Mouse (Mus musculus) MEL (cell line): Measurements from ENCODE around the gene Map9. TPM values are rescaled to one million over a fixed set of nuclear protein-coding genes. Genes with fewer than 3 reads are reported as not detected.

ENCODE experiments used
- DNase-seq: peaks from one replicate; pipeline ENCODE4 v3.0.0; 2011; ENCODE audit warnings: low read depth, low spot score
- H3K27ac ChIP-seq: 2 replicates; pipeline ENCODE4 v1.5.1; 2012; ENCODE audit warnings: low read depth, mild to moderate bottlenecking, control low read depth, low read length, moderate library complexity; ENCODE audit not compliant: control insufficient read depth
- H3K27me3 ChIP-seq, 2 experiments: fragments of 150-350 bp in 1 of 2; sonication (generic) in 1 of 2; 2 replicates each; pipeline ENCODE4 v1.6.1; 2012; ENCODE audit warnings: low read length in 2 of 2, mild to moderate bottlenecking in 2 of 2, improper control_type of control experiment in 1 of 2, moderate library complexity in 1 of 2; ENCODE audit not compliant: insufficient read depth in 2 of 2, control insufficient read depth in 1 of 2
- H3K36me3 ChIP-seq, 2 experiments: 2 replicates each; pipeline ENCODE4 v1.6.1; 2012 to 2014; ENCODE audit warnings: low read length in 2 of 2, improper control_type of control experiment in 1 of 2, inconsistent platforms in 1 of 2, mild to moderate bottlenecking in 1 of 2; ENCODE audit not compliant: insufficient read depth in 2 of 2, control insufficient read depth in 1 of 2
- H3K4me1 ChIP-seq, 2 experiments: fragments of 150-350 bp in 1 of 2; sonication (generic) in 1 of 2; 2 replicates each; pipeline ENCODE4 v1.6.1; 2012; ENCODE audit warnings: low read length in 2 of 2, improper control_type of control experiment in 1 of 2, mild to moderate bottlenecking in 1 of 2; ENCODE audit not compliant: insufficient read depth in 2 of 2, control insufficient read depth in 1 of 2
- H3K4me3 ChIP-seq, 2 experiments: fragments of 150-350 bp in 1 of 2; sonication (generic) in 1 of 2; 2 replicates each; pipeline ENCODE4 v1.5.1; 2012; ENCODE audit warnings: low read depth in 2 of 2, low read length in 2 of 2, mild to moderate bottlenecking in 2 of 2, moderate library complexity in 2 of 2, control low read depth in 1 of 2, improper control_type of control experiment in 1 of 2; ENCODE audit not compliant: control insufficient read depth in 1 of 2, insufficient read depth in 1 of 2
- H3K79me2 ChIP-seq: 2 replicates; pipeline ENCODE4 v1.6.1; 2012; ENCODE audit warnings: mild to moderate bottlenecking, low read length, moderate library complexity; ENCODE audit not compliant: control insufficient read depth, poor library complexity, insufficient read depth
- H3K9ac ChIP-seq: 2 replicates; pipeline ENCODE4 v1.6.1; 2012; ENCODE audit warnings: low read depth, mild to moderate bottlenecking, control low read depth, low read length, moderate library complexity; ENCODE audit not compliant: control insufficient read depth, poor library complexity, severe bottlenecking
- H3K9me3 ChIP-seq: fragments of 150-350 bp; sonication (generic); replicated peaks from 2 replicates; pipeline ENCODE4 v1.6.1; 2012; ENCODE audit warnings: mild to moderate bottlenecking, low read length, improper control_type of control experiment, moderate library complexity; ENCODE audit not compliant: insufficient read depth
- BHLHE40 ChIP-seq: IDR thresholded peaks from 2 replicates; pipeline ENCODE4 v1.6.1; 2012; ENCODE audit warnings: low read depth, mild to moderate bottlenecking, inconsistent platforms, low read length, improper control_type of control experiment, borderline replicate concordance
- CHD1 ChIP-seq: IDR thresholded peaks from 2 replicates; pipeline ENCODE4 v1.6.1; 2012; ENCODE audit warnings: low read depth, mild to moderate bottlenecking, inconsistent platforms, low read length, improper control_type of control experiment
- CHD2 ChIP-seq: IDR thresholded peaks from 2 replicates; pipeline ENCODE4 v1.6.1; 2011; ENCODE audit warnings: low read length, improper control_type of control experiment
- CTCF ChIP-seq, 3 experiments: IDR thresholded peaks in 2 of 3; conservative IDR thresholded peaks in 1 of 3; 2 replicates each; pipeline ENCODE4 v1.5.1; 2011 to 2012; ENCODE audit warnings: low read length in 3 of 3, low read depth in 2 of 3, mild to moderate bottlenecking in 2 of 3, improper control_type of control experiment in 1 of 3, inconsistent platforms in 1 of 3, mixed read lengths in 1 of 3, moderate library complexity in 1 of 3; ENCODE audit not compliant: control insufficient read depth in 1 of 3, insufficient read depth in 1 of 3, poor library complexity in 1 of 3, severe bottlenecking in 1 of 3
- E2F4 ChIP-seq: IDR thresholded peaks from 2 replicates; pipeline ENCODE4 v1.6.1; 2011; ENCODE audit warnings: low read depth, low read length, improper control_type of control experiment, borderline replicate concordance
- ELF1 ChIP-seq: IDR thresholded peaks from 2 replicates; pipeline ENCODE4 v1.6.1; 2014; ENCODE audit warnings: low read depth, mild to moderate bottlenecking, inconsistent platforms, low read length, improper control_type of control experiment, moderate library complexity
- EP300 ChIP-seq, 2 experiments: IDR thresholded peaks; 2 replicates each; pipeline ENCODE4 v1.6.1; 2011; ENCODE audit warnings: improper control_type of control experiment in 2 of 2, low read length in 2 of 2, low read depth in 1 of 2, mild to moderate bottlenecking in 1 of 2
- GABPA ChIP-seq: IDR thresholded peaks from 2 replicates; pipeline ENCODE4 v1.6.1; 2012; ENCODE audit warnings: low read depth, mild to moderate bottlenecking, inconsistent platforms, low read length, improper control_type of control experiment, moderate library complexity
- HCFC1 ChIP-seq: IDR thresholded peaks from 2 replicates; pipeline ENCODE4 v1.6.1; 2012; ENCODE audit warnings: low read depth, mild to moderate bottlenecking, inconsistent platforms, low read length, improper control_type of control experiment, moderate library complexity
- JUND ChIP-seq: IDR thresholded peaks from 2 replicates; pipeline ENCODE4 v1.6.1; 2011; ENCODE audit warnings: low read depth, mild to moderate bottlenecking, improper control_type of control experiment, low read length
- KAT2A ChIP-seq: conservative IDR thresholded peaks from 2 replicates; pipeline ENCODE4 v1.6.1; 2012; ENCODE audit warnings: low read depth, low read length, improper control_type of control experiment, inconsistent platforms
- MAFK ChIP-seq: IDR thresholded peaks from 2 replicates; pipeline ENCODE4 v1.6.1; 2011; ENCODE audit warnings: low read depth, mild to moderate bottlenecking, low read length, improper control_type of control experiment, borderline replicate concordance
- MAX ChIP-seq: IDR thresholded peaks from 2 replicates; pipeline ENCODE4 v1.6.1; 2011; ENCODE audit warnings: low read length, improper control_type of control experiment
- MXI1 ChIP-seq: IDR thresholded peaks from 2 replicates; pipeline ENCODE4 v1.6.1; 2011; ENCODE audit warnings: mild to moderate bottlenecking, low read depth, low read length, improper control_type of control experiment
- MYC ChIP-seq: IDR thresholded peaks from 2 replicates; pipeline ENCODE4 v1.6.1; 2011; ENCODE audit warnings: low read depth, mild to moderate bottlenecking, low read length, improper control_type of control experiment, moderate library complexity
- NELFE ChIP-seq: IDR thresholded peaks from 2 replicates; pipeline ENCODE4 v1.6.1; 2011; ENCODE audit warnings: low read depth, low read length, improper control_type of control experiment
- NRF1 ChIP-seq: IDR thresholded peaks from 2 replicates; pipeline ENCODE4 v1.6.1; 2014; ENCODE audit warnings: low read depth, mild to moderate bottlenecking, inconsistent platforms, low read length, improper control_type of control experiment, moderate library complexity; ENCODE audit not compliant: poor library complexity, insufficient read depth, severe bottlenecking
- POLR2A ChIP-seq, 2 experiments: IDR thresholded peaks; 2 replicates each; pipeline ENCODE4 v1.6.1; 2011 to 2012; ENCODE audit warnings: low read length in 2 of 2, mild to moderate bottlenecking in 2 of 2, control low read depth in 1 of 2, improper control_type of control experiment in 1 of 2, low read depth in 1 of 2, moderate library complexity in 1 of 2; ENCODE audit not compliant: control insufficient read depth in 1 of 2, insufficient read depth in 1 of 2, poor library complexity in 1 of 2
- POLR2AphosphoS5 ChIP-seq: IDR thresholded peaks from 2 replicates; pipeline ENCODE4 v1.6.1; 2012; ENCODE audit warnings: low read depth, borderline replicate concordance, mild to moderate bottlenecking, inconsistent platforms, low read length, moderate library complexity, mixed read lengths
- RAD21 ChIP-seq: IDR thresholded peaks from 2 replicates; pipeline ENCODE4 v1.6.1; 2011; ENCODE audit warnings: mild to moderate bottlenecking, low read depth, low read length, improper control_type of control experiment
- RCOR1 ChIP-seq: IDR thresholded peaks from 2 replicates; pipeline ENCODE4 v1.6.1; 2012; ENCODE audit warnings: low read depth, mild to moderate bottlenecking, inconsistent platforms, low read length, improper control_type of control experiment
- SIN3A ChIP-seq: IDR thresholded peaks from 2 replicates; pipeline ENCODE4 v1.6.1; 2012; ENCODE audit warnings: low read length, improper control_type of control experiment, inconsistent platforms
- SMC3 ChIP-seq: IDR thresholded peaks from 2 replicates; pipeline ENCODE4 v1.6.1; 2011; ENCODE audit warnings: low read depth, low read length, improper control_type of control experiment
- TAL1 ChIP-seq: IDR thresholded peaks from 2 replicates; pipeline ENCODE4 v1.6.1; 2012; ENCODE audit warnings: mild to moderate bottlenecking, inconsistent platforms, low read length, moderate library complexity, mixed read lengths
- TBP ChIP-seq: IDR thresholded peaks from 2 replicates; pipeline ENCODE4 v1.8.0; 2011; ENCODE audit warnings: low read depth, low read length, improper control_type of control experiment
- TCF12 ChIP-seq: IDR thresholded peaks from 2 replicates; pipeline ENCODE4 v1.6.1; 2014; ENCODE audit warnings: low read depth, mild to moderate bottlenecking, inconsistent platforms, low read length, improper control_type of control experiment, moderate library complexity
- USF2 ChIP-seq, 2 experiments: IDR thresholded peaks; 2 replicates each; pipeline ENCODE4 v1.6.1; 2011 to 2012; ENCODE audit warnings: improper control_type of control experiment in 2 of 2, low read length in 2 of 2, borderline replicate concordance in 1 of 2, inconsistent platforms in 1 of 2, low read depth in 1 of 2, mild to moderate bottlenecking in 1 of 2; ENCODE audit not compliant: insufficient read depth in 1 of 2
- ZC3H11A ChIP-seq: IDR thresholded peaks from 2 replicates; pipeline ENCODE4 v1.6.1; 2012; ENCODE audit warnings: low read depth, mild to moderate bottlenecking, inconsistent platforms, low read length, improper control_type of control experiment
- ZKSCAN1 ChIP-seq: IDR thresholded peaks from 2 replicates; pipeline ENCODE4 v1.6.1; 2012; ENCODE audit warnings: low read depth, mild to moderate bottlenecking, inconsistent platforms, low read length, improper control_type of control experiment, moderate library complexity
- ZMIZ1 ChIP-seq: IDR thresholded peaks from 2 replicates; pipeline ENCODE4 v1.6.1; 2012; ENCODE audit warnings: low read depth, mild to moderate bottlenecking, inconsistent platforms, low read length, improper control_type of control experiment, moderate library complexity
- ZNF384 ChIP-seq: IDR thresholded peaks from 2 replicates; pipeline ENCODE4 v1.6.1; 2012; ENCODE audit warnings: low read depth, mild to moderate bottlenecking, inconsistent platforms, low read length, improper control_type of control experiment
- polyA plus RNA-seq, 2 experiments: library from polyadenylated mRNA; stranded (reverse) in 1 of 2; unstranded in 1 of 2; fragments of >175 nt in 1 of 2; fragments of >200 nt in 1 of 2; gene quantifications; 2 replicates each; pipeline versions ENCODE4 v1.2.1 to v1.2.4; 2012; ENCODE audit warnings: low replicate concordance in 2 of 2, low read depth in 1 of 2; ENCODE audit not compliant: insufficient read length in 2 of 2, insufficient read depth in 1 of 2, missing spikeins in 1 of 2
- total RNA-seq: library from RNA; depleted of rRNA; stranded (reverse); fragments of 300-350 nt; gene quantifications from 2 replicates; pipeline ENCODE4 v1.2.3, GENCODE M21; 2012

Map9 gene
- total and polyA plus RNA-seq, 3 experiments, result not detected

DNA sequence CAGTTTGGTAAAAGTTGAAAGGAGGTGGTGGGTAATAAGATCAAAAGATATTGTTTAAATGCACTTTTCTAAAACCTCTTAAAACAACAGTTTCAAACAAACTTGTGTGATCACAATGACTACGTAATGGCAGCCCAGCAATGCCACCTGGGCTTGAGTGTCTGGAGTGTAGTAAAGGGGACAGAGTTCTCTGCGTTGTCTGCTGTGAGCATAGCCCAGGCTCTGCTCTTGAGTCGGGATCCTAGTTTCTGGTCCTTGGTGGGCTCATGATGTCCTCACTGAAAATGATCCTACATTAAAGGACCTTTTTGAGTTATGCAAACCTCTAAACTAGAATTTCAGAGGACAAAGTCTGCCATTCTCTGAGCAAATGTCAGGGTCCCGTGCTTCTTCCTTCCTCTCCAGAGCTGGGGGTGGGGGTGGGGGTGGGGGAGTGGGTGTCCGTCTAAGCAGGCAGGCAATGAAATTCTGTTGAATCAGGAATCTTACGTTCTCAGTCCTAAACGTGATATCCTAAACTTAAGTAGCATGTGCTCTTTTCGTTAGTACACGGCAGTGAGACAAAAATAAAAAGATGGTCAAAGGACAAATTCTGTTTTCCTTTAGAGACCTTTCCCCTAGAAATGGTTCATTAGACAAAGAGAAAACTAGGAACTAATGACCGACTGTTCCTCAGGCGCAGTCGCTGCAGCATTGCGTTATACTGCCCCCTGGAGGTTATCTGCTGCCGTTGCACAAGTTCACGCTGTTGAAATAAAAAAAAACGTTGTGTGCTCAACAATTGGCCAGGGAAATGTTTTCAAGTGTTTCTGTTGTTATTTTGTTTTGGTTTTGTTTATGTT, 24.5 kb upstream of the Map9 start:
- Histone ChIP-seq H3K9me3 (no peaks in the 10 kb centered on the region), H3K79me2 (no peaks in the 10 kb centered on the region), H3K36me3 (no peaks in the 10 kb centered on the region), H3K27ac (no peak overlapping the region), H3K4me3 (no peak overlapping the region), H3K9ac (no peak overlapping the region), H3K4me1 (no peaks in the 10 kb centered on the region), H3K27me3 (no peaks in the 10 kb centered on the region)
- TF ChIP-seq KAT2A (no peak), RAD21 (peak; percentile 11), ELF1 (no peak), USF2 (IDR thresholded peaks at IDR 0.05; ENCODE audit: borderline replicate concordance in 1 of 2, insufficient read depth in 1 of 2, low read depth in 1 of 2, low read length in 2 of 2) (no peak), ZC3H11A (no peak), BHLHE40 (no peak), MAX (no peak), ZNF384 (0 out of 2 replicates have a peak, but pooled peaks have one; percentile 19), CHD2 (no peak), CHD1 (no peak), MXI1 (no peak), MAFK (no peak), NRF1 (no peak), POLR2A (IDR thresholded peaks at IDR 0.05; ENCODE audit: control insufficient read depth in 1 of 2, insufficient read depth in 1 of 2, low read depth in 1 of 2, low read length in 2 of 2, poor library complexity in 1 of 2) (no peak), JUND (no peak), POLR2AphosphoS5 (no peak), SIN3A (no peak), MYC (no peak), ZKSCAN1 (no peak), RCOR1 (no peak), EP300 (IDR thresholded peaks at IDR 0.05; ENCODE audit: low read depth in 1 of 2, low read length in 2 of 2) (no peak), TCF12 (no peak), E2F4 (no peak), HCFC1 (no peak), NELFE (no peak), ZMIZ1 (no peak), TBP (no peak), TAL1 (no peak), GABPA (no peak), SMC3 (peak; percentile 25; the same call in 1 of the 2 replicates), CTCF (IDR thresholded peaks at IDR 0.05 in 2 of 3, conservative IDR thresholded peaks at IDR 0.05 in 1 of 3; ENCODE audit: control insufficient read depth in 1 of 3, insufficient read depth in 1 of 3, low read depth in 2 of 3, low read length in 3 of 3, poor library complexity in 1 of 3, severe bottlenecking in 1 of 3) (peak; percentile 36 to 62 (median 44))
- peak; percentile 2 for DNase-seq
